Mouse (Mus musculus) megakaryocyte progenitor cell, adult 5-6 weeks (primary cell): Measurements from ENCODE around the gene Dnajc12. TPM values are rescaled to one million over a fixed set of nuclear protein-coding genes. Genes with fewer than 3 reads are reported as not detected.

Experiments used
- ATAC-seq: replicated peaks from 2 replicates; pipeline ENCODE4 v1.8.0; 2016; ENCODE audit warnings: mild to moderate bottlenecking, moderate TSS enrichment, inconsistent platforms; ENCODE audit not compliant: poor library complexity
- total RNA-seq, 2 experiments: library from RNA; stranded (forward) in 1 of 2; stranded (reverse) in 1 of 2; fragments of 157-497, 149-512 nt in 1 of 2; fragments of 200-1000 nt in 1 of 2; gene quantifications; 2 replicates each; pipeline versions ENCODE4 v1.2.3 to v1.2.4; 2015 to 2017

Gene Dnajc12
- total RNA-seq, 2 experiments from 2014 or later, result 5.3 to 7.4 TPM

- peak; percentile 85 for ATAC-seq
Measured at GRCm38 (mm10) chr10:63429380-63429779, 47.1 kb downstream of the Dnajc12 start.

- peak; percentile 79 for ATAC-seq
Measured at GRCm38 (mm10) chr10:63429785-63430305, 47.6 kb downstream of the Dnajc12 start, which contains the start of gene Ctnna3. Ctnna3 (plus strand) TSS chr10:63430098.

DNA sequence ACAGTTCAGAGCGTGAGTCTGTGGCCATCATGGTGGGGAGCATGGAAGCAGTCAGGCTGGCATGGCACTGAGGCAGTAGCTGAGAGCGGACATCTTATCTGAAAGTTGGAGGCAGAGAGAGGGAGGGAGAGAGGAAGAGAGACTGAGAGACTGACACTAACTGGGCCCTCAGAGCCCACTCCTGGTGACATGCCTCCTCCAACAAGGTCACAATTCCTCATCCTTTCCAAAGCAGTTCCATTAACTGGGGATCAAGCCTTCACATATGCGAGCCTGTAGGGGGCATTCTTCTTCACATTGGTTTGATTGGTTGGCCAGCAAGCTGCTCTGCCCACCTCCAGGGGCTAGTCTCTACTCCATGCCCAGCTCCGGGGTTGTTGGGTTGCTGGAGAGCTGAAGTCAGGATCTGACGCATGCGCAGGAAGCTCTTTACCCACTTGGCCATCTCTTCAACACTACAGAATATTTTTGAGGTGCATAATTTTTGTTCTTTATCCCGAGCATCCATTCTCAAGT, 49.0 kb downstream of the Dnajc12 start:
- ATAC-seq, result no peak

DNA sequence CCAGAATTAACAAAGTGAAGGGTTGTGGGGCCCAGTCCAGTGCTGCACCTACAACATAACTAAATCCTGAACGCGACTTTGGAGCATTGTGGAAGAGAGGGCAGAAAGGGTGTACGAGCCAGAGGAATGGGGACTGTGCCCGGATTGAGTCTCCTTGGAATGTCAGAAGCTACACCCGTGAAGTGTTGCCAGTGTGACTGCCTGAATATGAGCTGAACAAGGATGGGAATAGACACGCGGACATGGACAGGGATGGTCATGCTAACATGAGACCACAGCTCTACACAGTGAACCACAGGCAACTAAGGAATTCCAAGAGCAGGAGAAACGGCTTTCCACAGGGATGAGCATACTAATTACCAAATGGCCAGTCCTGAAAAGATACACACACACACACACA, 49.9 kb downstream of the Dnajc12 start:
- no peak for ATAC-seq

- no peak for ATAC-seq
Measured at GRCm38 (mm10) chr10:63432887-63433286, 50.6 kb downstream of the Dnajc12 start.

- ATAC-seq, result 0 out of 2 replicates have a peak, but pooled peaks have one; percentile 44
Measured at GRCm38 (mm10) chr10:63438736-63439262, 56.6 kb downstream of the Dnajc12 start.

DNA sequence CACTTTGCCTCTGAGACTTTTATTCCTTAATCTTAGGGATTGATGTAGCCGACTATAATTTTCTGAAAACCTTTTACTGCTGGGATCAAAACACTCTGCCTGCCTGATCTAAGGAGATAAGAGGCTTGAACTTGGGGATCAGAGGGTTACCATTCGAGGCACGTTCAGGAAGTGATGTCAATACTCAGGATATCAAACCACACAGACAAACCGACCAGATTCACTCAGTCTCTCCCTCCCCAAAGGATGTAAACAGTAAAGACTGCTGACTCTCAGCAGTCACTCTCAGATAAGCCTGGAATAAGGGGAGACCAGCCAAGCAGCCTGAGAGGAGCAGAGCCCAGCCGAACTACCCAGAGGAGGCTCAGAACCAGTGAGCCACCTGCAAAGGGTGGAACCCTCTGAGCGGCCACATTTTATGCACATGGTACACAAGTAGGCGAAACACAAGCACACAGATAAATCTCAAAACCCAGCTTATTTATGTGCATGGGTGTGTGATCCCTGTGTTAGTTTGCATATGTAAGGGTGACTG, 57.5 kb downstream of the Dnajc12 start:
- ATAC-seq, result peak; percentile 37; the same call in 1 of the 2 replicates

DNA sequence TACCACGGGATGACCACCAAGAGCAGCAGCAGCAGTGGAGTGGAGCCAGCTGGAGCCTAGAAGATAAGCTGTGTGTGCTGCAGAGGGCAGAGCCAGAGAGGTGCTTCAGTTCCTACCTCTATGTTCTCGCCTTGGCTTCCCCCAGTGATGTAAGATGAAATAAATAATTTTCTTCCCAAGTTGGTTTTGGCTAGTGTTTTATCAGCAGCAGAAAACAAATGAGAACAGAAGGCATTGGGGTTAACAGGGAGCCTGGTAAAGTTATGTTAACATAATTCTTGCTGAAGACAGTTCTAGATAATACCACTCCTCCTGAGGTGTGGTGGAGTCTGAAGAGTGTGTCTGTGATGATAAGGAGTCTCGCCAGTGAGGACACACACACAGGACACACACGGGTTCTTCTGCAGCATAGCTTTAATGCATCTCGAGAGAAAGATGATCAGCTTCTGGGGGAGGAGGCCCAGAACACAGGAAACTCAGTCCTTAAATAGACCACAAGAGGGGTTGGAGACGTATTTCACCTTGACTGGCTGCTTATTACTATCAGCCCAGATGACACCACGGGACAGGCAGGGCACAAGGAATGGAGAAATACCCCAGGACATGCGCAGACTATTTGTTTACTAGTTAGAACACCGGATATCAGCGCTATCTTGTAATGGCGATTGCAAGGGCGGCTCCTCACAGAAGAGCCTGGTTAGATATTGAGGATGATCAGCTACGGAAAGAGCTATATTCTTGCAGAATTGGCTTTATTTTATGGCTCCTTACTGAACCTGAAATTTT, 62.6 kb downstream of the Dnajc12 start:
- peak; percentile 74 for ATAC-seq

DNA sequence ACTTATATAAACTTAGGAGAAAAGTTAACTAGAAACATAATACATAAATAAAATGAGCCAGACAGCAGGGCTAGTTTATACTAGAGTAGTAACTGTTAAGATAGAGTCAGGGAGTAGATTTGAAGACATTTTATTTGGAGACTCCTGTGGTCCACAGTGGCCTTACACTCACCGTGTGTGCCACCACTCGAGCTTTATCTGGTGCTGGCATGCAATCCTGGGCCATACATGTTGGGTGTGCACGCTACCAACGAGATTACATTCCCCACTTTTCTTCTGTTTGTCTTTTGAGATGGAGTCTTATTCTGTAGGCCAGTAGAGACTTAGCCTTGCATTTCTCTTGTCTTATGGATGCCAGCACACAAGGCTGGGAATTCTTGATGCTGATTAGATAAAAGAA, 71.7 kb downstream of the Dnajc12 start:
- no peak for ATAC-seq

DNA sequence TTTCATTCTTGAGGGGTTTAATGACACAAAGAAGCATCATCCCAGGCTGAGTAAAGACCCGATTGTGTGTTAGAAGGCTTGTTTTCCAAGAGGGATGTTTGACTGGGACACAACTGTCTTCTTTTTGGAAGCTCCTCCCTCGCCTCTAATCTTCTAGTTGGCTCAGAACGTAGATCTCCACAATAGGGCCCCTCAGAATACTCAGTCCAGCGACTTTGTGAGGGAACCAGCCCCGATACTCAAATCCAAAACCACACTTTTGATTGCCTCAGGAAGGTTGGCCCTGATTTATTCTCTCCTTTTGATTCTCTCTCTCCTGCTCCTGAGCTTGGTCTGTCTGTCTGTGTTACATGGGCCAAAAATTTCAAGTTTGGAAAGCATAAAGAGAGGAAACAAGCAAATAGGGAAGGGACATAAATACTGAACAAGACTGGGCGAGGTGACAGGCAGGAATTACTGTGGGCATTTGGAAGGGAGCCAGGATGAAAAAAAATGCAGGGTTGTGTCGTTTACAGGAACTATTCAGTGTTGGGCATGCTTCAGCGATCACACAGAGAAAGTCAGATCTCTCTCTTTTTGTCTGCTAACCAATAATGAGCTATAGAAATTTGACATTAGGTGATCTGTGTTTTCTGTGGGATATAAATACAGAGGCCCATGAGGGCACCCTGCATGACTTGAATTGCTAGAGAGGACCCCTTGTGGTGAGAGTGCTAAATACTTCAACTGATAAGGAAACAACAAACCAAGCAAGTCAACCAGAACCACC, 73.1 kb downstream of the Dnajc12 start:
- peak; percentile 57; the same call in 1 of the 2 replicates for ATAC-seq

DNA sequence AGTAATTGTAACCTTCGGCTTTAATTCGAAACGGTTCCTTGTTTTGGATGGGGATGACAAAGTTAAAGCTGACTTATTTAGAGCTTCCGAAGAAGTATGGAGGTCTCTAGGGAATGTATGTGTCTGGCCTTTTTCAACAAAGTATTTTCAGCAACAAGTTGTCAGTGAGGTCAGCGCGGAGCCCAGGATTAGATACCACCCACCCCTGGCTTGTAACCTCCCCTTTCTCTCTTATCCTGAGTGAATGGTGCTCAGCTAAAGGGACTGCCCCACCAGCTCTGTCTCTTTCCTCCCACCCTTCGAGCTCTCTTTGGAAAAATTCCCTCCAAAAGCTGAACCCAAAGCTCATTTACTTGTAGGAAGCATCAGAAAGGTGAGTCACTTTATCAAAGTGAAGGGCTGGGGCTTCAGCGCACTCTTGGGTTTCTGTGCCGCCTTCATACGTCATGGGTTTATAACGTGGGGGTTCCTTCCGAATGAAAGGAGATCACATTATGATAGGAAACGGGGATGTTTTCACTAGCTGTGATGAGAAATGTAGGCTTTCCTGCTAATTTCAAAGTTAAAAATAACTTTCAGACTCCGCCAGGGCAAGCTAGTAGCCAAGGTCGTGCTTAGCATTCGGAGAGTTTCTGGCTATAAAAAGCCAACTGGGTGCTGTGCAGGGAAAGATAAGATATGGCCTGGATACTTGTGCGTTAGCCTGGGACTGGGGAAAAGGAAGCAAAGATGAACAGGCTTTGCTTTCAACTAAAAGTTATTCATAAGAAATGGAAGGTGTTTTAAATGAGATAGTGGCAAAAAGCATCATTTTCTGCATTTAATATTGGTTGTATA, 75.3 kb downstream of the Dnajc12 start:
- ATAC-seq, result no peak

Other genes starting within 250 kb of the Dnajc12 start
- not detected in 2 replicates for gene Mypn, start 178.5 kb upstream of the Dnajc12 start, total RNA-seq (2015)
- gene Mypn, start 178.5 kb upstream of the Dnajc12 start, total RNA-seq (2017), result not detected in 2 replicates
- 84.0 and 88.0 TPM in 2 replicates for gene Herc4, start 138.6 kb upstream of the Dnajc12 start, total RNA-seq (2015)
- gene Herc4, start 138.6 kb upstream of the Dnajc12 start, total RNA-seq (2017), result 56.3 and 59.2 TPM in 2 replicates
- gene Sirt1, start 739 bp upstream of the Dnajc12 start, total RNA-seq (2015), result 44.1 and 50.3 TPM in 2 replicates
- gene Sirt1, start 739 bp upstream of the Dnajc12 start, total RNA-seq (2017), result 35.1 and 38.2 TPM in 2 replicates
- not detected in 2 replicates for gene Gm7075, start 39.3 kb downstream of the Dnajc12 start, total RNA-seq (2015)
- gene Gm7075, start 39.3 kb downstream of the Dnajc12 start, total RNA-seq (2017), result not detected in 2 replicates
- not detected in 2 replicates for gene Ctnna3, start 47.7 kb downstream of the Dnajc12 start, total RNA-seq (2015)
- gene Ctnna3, start 47.7 kb downstream of the Dnajc12 start, total RNA-seq (2017), result not detected in 2 replicates